Mouse (Mus musculus) adrenal gland, adult 18-20 months (tissue): ENCODE results near the gene D730048I06Rik. TPM values are rescaled to one million over a fixed set of nuclear protein-coding genes. Genes with fewer than 3 reads are reported as not detected.
"Not testable (repeated sequence)": the region's sequence is repeated elsewhere in the genome, so short reads cannot be mapped to it uniquely, and the experiment has no call there.

Experiments
- DNase-seq, 2 experiments: peaks; one replicate each; pipeline ENCODE4 v3.0.0; 2021 to 2022; ENCODE audit warnings: low spot score in 2 of 2
- long read RNA-seq, 2 experiments: library from polyadenylated mRNA; stranded (forward); transcript quantifications; one replicate each; pipeline ENCODE4 v2.0.0; 2021
- total RNA-seq, 2 experiments: library from RNA; stranded (reverse); gene quantifications; 1 replicate in 1 of 2; 2 replicates in 1 of 2; pipeline ENCODE4 v1.2.3; 2021

Gene D730048I06Rik
- not detected for total RNA-seq
- long read RNA-seq, experiment 1: 0 reads
- long read RNA-seq, experiment 2: 0 reads

GRCm38 (mm10) chr9:35790001-35790400 is at the start of gene D730048I06Rik, which contains the start of gene Gm27235:
Gene D730048I06Rik (minus strand): TSS chr9:35790112.
Gene Gm27235 (minus strand): TSS chr9:35790101.
- no peak for DNase-seq

GRCm38 (mm10) chr9:35817881-35818280 is 28.0 kb upstream of the D730048I06Rik start:
- DNase-seq: not testable (repeated sequence)

- no peak for DNase-seq
Observed at GRCm38 (mm10) chr9:35798146-35798545, 8.2 kb upstream of the D730048I06Rik start.

- DNase-seq: no peak
Observed at GRCm38 (mm10) chr9:35778009-35778408, 11.9 kb downstream of the D730048I06Rik start, which contains the start of gene Gm17727. Gene Gm17727 (minus strand): TSS chr9:35778109.

GRCm38 (mm10) chr9:35756843-35757242 is 33.1 kb downstream of the D730048I06Rik start:
- DNase-seq: no peak

DNA sequence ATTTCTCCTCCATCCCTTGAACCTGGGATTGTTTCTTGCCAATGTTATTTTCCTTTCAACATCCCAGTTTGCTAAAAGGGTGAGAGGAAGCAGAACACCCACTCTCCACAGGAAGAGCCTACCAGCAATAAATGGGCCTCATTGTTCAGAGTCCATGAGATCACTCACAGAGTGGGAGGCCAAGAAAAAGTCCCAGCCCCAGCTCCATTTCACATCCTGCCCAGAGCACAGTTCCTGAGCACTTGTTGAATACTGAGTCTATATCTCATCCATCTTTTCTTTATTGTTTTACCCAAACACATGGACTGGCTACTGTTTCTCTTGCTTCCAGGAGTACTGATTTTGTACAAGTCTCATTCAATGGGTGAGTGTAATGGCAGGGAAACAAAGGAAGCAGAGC is 49.2 kb downstream of the D730048I06Rik start, which contains the start of gene Gm17677:
Gene Gm17677 (plus strand): TSS at position 301 of the 400 bp plus-strand sequence.
- no peak for DNase-seq

Other genes starting within 250 kb of the D730048I06Rik start
- gene Ddx25, start 231.6 kb downstream of the D730048I06Rik start, total RNA-seq: 1 to 10 TPM; 1.0 to 1.1 TPM
- gene Pus3, start 231.5 kb downstream of the D730048I06Rik start, total RNA-seq: 10 to 100 TPM in 1 of 2 experiments, 1 to 10 TPM in 1; 9.5 to 13.0 TPM
- gene Pate2, start 219.8 kb downstream of the D730048I06Rik start, total RNA-seq: under 1 TPM; 0.30 to 0.38 TPM
- 1 to 10 TPM; 2.7 to 3.1 TPM for gene Hyls1, start 219.7 kb downstream of the D730048I06Rik start, total RNA-seq
- not detected for gene Pate4, start 178.2 kb downstream of the D730048I06Rik start, total RNA-seq
- not detected for gene Pate3, start 141.9 kb downstream of the D730048I06Rik start, total RNA-seq
- gene Pate1, start 102.7 kb downstream of the D730048I06Rik start, total RNA-seq: not detected
- not detected for gene Gm17677, start 49.1 kb downstream of the D730048I06Rik start, total RNA-seq
- not detected for gene Gm17727, start 12.0 kb downstream of the D730048I06Rik start, total RNA-seq
- not detected for gene Gm27235, start within 50 bp of the D730048I06Rik start, total RNA-seq
- not detected for gene 9230110F15Rik, start 54.0 kb upstream of the D730048I06Rik start, total RNA-seq
- gene 9230113P08Rik, start 118.3 kb upstream of the D730048I06Rik start, total RNA-seq: not detected